Mouse (Mus musculus) right cerebral cortex, postnatal 25 days (tissue): Measurements from ENCODE around the gene Sst.
A peak's percentile ranks its signal among the peaks of the same experiment; 100 is the strongest.
"Not testable (repeated sequence)": the region's sequence is repeated elsewhere in the genome, so short reads cannot be mapped to it uniquely, and the experiment has no call there.

Experiments used
- DNase-seq: peaks from one replicate; pipeline ENCODE4 v3.0.0; 2022

The Sst gene

DNA sequence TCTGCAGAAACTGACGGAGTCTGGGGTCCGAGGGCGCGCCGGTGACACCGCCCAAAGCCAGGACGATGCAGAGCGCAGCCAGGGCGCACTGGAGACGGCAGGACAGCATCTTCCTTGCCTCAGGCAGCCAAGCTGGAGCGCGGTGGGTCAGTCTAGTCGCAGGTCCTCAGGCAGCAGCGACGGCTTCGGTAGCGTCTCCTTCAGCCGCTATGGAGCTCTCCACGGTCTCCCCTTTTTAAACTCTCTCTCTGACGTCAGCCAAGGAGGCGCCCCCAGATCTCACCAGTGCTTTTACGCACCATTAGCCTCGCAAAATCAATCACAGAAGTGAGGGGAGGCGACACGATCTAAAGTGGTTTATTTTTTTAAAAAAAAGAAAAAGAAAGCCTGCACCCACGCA, at the start of gene Sst:
Gene Sst, minus strand, starts transcription at position 323 of the 400 bp plus-strand sequence.
- DNase-seq, result no peak

DNA sequence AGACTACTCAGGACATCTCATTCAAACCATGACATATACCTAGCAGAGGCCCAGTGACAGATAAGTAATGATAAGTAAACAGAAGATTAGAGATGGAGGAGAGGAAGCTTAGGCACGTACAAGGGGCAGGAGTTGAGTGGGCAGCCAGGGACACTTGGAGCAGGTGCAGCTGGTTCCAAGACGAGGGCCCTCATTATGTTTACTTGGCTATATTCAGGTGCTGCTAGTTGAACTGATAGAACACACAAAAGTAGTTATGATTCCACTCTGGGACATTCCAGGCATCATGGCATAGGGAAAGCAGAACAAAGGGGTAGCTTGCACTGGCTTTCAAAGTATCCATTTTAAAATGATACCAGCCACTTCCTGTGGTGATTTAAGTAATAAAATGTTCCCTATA, 43.6 kb upstream of the Sst start:
- DNase-seq, result no peak

DNA sequence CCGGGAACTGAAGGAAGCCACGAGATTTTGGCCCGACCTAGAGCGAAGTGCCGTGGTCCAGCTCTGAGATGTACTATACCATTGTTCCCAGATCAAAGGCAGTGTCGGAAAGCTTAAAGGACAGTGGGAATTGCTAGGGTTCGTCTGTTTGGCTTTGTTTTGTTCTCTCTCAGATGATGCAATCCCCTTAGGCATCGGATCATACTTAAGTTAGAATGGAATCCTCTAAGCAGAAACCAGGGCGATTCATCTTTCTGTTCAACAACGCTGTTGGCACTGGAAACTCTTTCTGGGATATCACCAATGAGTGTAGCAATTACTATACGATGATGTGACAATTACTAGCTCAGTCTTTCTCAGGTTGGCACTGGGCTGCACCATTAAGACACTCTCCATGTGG, 41.5 kb upstream of the Sst start, which contains the start of gene Rtp2:
Gene Rtp2, minus strand, starts transcription at position 101 of the 400 bp plus-strand sequence.
- no peak for DNase-seq

DNA sequence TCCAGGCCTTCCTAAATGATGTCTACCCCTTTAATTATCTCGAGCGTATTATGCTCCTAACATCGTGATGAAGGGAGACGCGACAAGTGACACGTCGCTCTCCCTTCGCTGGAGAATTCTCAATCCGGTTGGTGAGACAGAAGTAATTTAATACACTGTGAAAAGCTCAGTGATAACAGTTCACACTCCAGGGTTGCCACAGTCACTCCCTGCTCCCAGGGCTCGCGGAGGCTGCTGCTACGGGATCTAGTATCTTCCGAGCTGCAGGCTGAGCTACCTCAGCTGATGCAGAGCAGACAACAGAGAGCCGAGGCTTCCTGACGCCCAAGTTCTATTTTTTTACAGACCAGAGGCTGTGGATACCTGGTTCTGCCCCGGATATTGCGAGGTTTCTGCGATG, 40.5 kb upstream of the Sst start:
- no peak for DNase-seq

DNA sequence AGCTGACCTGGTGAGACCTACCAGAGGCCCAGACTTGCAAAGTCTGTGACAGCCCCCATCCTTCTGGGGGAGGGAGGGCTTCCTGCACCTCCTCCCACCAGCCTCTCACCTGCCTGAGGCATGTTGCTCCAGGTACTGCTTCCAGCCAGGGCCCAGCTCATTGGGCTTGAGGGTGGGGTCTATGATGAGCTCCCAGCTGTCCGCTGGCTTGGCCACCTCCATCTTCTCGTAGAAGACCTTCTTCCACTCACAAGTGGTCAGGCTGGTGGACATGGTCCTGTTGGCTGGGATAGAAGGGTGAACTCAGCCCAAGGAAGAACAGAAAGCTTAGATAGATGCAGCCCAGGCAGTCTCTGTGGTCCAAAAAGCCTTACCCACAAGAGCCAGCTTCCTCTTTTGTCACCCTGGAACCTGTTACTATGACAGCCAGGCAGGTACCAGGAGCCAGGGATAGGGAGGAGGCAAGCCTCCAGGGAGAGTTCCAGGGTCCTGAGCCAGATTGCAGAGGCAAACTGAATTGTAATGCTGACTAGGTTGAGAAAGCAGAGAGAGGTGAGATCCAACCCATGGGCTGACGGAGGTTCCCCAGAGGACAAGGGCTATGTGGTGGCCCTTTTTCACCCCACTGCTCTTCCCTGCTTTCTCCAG, 39.8 kb upstream of the Sst start:
- no peak for DNase-seq

DNA sequence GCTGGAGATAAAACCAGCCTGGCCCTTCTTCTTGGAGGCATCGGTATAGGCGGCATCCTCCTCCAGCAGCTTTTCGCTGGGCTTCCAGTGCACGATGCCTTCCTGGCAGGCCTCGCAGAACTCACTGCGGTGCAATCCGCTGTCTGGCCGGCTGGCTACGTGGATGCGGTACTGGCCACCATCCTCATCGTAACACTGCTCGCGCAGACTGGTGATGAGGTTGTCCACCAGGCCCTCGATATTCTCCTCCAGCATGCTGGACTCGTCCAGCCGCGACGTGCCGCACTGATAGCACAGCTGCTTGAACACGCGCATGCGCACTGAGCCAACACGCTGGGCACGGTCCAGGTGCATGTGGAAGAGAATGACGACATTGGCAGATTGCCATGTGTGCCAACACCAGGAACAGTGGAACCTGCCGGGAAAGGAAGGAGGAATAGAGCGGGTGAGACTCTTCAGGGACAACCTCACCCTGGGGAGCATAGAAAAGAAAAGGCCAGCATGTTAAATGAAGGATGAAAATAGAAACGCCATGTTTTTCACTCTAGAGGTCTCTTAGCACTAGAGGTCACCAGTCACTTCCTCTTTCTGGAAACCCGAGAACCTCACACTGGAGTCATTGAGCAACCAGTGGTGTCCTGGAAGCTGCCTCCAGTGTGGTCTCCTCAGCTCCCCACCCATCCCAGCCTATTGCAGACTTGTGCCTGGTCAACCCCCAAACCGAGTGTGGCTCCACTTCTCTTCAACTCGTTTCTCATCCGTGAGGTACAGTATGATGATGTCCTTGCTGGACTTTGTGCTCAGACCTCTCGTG, 36.8 kb upstream of the Sst start:
- no peak for DNase-seq

DNA sequence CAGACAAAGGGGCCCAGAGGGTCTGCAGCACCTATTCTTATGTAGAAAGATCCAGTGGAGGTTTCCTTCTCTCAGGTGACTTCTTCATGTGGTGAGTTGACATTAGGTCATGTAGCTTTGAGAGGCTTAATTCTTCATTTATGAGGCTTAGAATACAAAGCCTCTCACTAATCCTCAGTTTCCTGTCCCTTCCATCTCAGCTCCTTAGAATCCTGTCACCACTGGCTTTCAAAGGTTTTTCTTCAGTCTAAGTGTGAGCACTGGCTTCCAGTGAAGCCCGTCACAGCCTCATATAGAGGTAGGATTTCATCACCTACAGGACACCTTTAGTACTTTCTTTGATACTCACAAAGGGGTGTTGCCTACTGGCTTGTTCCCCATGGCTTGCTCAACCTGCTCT, 32.1 kb upstream of the Sst start:
- DNase-seq, result no peak

DNA sequence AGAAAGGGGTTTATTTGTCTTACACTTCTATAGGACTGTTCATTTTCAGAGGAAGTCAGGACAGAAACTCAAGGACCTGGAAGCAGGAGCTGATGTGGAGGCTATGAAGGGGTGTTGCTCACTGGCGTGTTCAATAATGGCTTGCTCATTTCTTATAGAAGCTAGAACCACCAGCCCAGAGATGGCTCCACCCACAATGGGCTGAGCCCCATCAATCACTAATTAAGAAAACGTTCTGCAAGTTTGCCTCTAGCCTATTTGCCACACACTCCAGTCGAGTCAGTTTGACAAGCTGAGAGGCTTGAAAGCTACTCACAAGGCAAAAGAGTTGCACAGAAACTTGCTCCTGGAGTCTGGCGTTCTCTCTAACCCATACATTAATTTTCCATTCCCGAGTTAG, 30.9 kb upstream of the Sst start:
- DNase-seq, result no peak

DNA sequence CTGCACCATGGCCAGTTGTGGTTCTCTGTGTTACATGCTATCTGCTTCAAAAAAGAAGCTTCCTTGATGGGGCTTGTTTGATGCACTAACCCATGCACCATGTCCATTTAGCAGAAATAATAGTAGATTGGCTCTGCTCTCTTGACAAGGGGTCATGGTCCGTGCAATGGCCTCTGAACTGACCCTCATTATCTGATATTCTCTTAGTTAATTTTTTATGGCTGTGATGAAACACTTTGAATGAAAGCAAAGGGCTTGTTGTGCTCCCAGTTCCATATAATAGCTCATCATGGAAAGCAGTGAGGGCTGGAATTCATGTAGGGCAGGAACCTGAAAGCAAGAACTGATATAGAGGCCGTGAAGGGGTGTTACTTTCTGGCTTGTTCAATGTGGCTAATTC, 28.7 kb upstream of the Sst start:
- no peak for DNase-seq

DNA sequence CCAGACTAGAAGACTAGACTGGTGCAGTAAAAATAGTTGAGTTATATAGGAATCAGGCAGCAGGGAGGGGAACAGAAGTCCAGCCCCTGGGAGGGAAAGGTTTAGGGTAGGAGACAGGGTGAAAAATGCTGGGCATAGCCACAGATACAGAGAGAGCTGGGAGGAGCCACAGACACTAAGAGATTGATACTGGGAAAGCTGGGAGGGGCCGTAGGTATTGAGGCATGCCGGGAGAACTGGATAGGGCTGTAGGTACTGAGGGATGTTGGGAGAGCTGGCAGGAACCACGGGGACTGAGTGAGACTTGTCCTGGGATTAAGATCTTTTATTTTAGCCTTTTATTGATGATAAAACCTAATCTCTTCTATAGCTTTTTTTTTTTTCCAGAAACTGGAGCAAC, 22.6 kb upstream of the Sst start:
- no peak for DNase-seq

DNA sequence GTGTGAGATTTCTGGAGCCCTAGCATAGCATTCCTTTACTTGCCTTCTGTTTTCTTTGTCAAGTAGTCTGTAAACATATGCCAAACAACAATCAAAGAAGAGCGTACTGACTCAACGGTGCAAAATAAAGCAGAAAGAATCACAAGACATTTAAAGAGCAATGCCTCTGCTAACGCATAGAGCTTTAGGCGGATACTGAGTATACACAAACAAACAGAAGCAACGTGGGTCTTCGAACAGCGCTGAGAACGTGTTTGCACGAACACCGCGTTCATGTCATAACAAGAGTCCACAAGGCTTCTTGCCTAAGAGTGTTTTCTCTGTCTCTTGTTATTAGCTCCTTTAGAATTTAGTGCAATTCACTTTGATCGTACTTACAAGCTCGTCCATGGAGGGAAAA, 22.0 kb upstream of the Sst start:
- no peak for DNase-seq

DNA sequence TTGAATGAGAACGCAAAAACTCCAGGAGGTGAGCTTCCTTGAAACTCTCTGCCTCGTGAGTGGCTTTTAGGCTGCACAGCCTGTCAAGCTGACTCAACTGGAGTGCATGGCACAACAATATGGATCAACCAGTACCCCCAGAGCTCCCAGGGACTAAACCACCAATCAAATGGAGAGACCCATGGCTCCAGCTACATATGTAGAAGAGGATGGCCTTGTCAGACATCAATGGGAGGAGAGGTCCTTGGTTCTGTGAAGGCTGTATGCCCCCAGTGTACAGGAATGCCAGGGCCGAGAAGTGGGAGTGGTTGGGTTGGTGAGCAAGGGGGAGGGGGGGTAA, 18.2 kb upstream of the Sst start:
- DNase-seq, result not testable (repeated sequence)

DNA sequence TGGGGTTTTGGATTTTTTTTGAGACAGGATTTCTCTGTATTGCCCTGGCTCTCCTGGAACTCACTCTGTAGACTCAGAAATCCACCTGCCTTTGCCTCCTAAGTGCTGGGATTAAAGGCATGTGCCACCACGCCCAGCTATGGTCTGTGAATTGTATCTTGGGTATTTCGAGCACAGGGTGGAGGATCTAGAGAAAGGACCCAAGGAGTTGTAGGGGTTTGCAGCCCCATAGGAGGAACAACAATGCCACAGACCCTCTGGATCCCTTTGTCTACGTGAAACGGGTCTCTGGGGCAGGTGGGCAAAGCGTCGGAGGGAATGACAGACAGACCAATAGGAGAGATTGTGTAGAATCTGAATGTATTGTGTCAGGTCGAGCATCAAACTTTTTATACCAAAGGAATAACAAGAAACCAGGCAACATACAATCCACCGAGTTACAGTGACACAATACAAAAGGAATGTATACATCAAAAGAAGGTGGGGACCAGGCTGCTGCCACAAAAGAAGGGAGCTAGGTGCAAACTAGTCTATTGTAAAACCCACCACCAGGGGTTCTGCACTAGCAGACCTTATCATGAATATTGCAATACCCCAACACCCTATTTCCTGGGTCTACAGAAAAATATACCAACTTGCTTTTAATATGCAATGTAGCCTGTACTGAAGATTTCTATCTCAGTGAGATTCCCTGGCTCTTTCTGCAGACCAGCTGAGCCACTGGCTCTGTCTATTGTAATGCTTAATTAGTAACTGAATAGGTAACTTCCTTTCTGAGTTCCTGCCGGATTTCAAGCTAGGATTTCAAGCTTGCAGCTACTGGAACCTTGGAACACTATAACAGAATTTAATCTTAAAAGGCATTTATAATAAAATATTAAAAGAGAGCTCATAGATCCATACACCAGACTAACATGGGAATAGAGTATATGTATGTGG, 17.6 kb upstream of the Sst start:
- DNase-seq, result not testable (repeated sequence)

DNA sequence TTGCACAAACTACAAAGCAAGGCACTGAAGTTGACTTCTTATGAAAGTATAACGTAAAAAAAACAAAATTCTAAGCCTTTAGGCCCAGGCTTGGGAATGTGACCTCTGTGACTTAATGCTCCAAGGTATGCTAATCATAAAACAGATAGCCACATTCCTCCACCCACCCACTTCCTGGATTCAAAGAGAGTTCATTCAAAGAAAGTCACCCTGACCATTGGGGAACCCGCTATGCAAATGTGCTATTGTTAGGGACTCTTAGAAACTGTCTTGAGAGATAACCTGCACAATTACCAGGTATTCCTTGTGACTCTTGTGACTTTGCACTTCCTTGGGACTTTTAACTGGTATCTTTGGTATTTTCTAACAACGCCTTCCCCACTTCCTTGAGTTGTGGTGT, 15.8 kb upstream of the Sst start:
- DNase-seq, result not testable (repeated sequence)

DNA sequence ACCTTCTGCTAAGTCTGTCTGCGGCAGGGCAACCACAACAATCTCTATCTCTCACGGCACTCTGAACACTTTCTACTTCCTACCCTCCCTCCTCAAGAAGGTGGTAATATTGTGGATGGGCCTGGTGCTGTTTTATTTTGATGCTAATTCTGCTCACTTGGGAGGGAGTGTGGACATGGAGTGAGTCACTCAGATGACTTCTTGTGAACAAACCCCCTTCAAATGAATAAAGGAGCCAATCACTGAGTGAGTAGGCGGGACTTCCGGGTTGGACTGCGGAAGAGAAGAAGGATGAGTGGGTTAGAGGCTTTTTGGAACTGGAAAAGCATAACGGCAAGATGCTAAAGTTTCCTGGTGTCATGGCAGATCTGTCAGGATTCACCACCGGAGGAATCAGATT, 10.7 kb upstream of the Sst start:
- DNase-seq, result no peak

DNA sequence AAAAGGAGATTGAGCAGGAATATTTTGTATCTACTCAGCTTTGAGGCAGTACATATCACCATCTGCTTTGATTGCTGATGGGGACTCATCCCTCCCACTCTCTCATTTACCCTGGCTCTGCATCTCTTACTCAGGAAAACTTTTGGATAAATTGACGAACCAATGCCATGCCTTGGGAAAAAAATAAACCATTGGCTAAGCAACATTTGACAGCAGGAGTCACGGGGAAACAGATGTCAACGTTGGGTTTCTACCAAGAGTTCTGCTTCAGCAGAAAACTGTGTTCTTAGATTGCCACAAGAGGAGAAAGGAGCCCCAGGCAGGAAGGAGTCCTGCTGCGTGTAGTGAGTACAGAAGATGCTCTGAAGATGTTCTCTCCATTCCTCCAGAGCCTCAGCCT, 9.3 kb upstream of the Sst start:
- peak; percentile 8 for DNase-seq

DNA sequence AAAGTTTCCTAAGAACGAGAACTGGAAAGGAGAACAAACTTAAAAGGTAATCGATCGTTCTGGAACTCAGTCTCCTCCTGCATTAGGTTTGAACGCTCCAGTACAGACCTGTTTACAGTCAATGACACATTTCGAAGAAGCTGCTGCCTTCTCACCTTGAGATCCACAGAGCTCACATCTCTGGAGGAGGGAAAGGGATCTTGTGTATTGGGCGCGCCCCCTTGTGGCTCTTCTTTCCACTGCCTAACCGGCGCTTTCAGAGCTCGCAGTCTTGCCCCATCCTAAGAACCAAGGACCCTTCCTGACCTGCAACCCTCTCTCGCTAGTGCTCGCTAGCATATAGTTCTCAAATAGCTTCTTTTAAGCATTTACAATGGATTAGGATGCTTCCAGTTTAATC, 8.1 kb upstream of the Sst start:
- peak; percentile 79 for DNase-seq

DNA sequence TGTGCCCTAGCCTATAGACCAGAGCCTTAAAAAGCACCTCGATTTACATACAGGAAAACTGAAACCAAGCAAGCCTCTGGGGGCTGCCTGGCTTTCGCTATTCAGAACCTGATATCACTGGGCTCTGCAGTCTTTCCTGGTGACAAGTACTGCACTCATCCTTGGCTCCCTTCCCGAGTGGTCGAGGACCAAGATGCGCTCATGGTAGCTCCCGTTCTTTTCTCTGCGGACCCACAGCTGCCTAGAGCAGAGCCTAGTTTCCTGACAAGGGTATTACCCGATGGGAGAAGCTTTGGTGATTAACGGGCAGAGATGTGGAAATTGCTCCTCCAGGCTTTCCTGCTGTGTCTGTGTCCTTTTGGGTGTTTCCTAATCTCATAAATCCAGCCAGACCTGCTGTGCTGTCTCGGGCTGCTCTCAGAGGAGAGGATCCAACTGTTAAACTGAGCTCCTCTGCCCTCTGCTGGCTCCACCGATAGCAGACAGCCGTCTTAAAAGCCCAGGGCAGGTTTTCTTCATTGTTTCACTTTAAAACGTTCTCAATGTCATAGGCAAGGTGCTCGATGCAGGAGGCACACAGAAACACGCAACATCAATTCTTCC, 7.3 kb upstream of the Sst start:
- peak; percentile 70 for DNase-seq

DNA sequence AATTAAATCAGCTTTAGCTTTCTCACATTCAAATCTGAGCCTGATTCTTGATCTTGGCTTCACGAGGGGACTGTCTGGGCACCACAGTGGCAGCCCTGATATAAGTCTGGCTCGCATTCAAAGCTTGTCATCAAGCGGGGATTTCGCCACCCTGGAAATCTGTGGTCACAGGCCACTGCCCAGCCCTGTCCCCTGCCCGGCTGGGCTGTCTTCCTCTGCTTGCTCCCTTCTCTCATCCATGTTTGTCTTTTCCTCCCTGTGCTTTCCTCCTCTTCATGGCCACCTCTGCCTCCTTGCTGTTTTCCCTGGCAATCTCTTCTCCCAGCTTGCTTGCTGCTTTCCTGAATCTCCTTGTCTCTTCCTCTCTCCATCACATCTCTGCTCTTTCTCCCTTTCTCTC, 6.7 kb upstream of the Sst start:
- DNase-seq, result no peak

DNA sequence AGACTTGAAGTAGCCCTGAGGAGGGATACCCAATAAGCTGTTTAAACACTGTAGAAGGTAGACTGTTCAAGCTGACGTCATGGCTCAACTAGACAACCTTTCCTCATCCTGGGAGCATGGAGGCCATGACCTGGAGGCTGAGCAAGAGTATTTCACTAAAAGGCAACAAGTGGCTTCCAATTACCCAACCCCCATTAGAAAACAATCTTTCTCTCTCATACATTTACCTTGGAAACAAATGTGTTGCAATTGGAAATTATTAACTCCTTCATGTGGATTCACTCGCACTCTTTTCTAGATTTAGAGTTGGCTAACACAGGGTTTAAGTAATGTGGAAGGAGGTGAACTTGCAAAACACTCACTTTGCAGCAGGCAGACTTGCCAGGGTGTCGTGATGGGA, 4.4 kb upstream of the Sst start:
- DNase-seq, result no peak

DNA sequence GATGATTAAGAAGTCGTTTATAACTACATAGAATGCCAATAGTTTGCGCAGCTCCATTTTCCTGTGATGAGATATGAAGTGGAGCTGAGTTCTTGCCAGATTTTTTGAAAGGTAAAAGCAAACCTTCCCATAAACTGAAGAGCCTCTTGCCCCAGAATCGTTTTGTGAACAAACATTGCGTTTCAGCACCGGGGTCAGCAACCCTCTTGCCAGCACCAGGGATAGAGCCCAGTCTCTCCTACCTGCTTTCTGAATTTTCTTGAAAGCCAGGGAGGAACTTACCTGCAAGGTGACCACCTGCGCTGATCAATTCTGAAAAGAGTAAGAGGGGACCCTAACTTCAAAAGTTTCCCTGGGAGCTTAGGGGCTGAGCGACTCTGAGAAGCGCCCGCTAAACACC, 607 bp downstream of the Sst start:
- DNase-seq, result no peak

DNA sequence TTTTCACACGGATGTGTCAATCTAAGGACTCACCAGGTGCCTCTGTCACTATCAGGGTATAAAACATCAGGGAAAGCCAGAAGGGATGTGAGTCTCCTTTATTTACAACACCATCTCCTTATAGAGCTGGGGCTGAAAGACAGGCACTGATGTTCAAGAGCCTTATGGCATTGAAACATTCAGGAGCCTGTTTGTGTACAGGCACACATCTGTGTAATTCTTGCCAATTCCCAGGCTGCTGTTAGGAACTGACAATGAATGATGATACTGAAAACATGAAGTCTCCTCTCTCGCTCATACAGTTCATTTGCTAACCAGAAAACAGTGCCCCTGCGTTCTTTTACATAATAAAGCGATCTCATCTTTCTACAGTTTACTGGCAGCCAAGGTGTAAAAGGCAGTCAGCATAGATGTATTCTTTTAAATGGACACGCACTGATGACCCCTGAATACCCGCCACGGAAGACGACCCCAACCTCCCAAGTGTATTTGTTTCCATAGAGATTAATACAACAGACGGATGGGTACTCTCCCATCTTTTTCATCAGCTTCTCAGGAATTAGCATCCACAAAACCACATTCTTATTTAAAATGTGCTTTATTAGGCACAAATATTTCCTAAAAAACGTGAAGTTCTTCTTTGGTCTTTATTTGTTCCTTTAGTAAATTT, 2.7 kb downstream of the Sst start:
- DNase-seq, result no peak

DNA sequence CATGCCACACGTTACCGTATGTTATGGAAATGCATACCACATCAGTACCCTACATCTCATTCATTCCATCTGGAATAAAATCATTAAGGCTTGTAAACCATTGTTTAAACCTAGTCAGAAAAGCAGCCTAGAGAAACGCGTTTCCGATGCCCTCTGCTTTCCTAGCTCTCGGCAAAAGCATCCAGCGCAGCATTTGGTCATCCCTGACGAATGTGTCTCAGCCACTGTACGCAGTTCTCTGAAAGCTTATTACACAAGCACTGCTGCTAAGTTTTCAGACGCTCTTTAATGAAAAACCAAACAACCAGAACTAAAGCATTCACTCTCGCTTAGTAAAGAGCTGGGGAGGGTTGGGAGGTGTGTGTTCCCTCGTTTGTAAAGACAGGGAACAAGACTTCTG, 5.7 kb downstream of the Sst start:
- DNase-seq, result no peak
